Mouse (Mus musculus) cerebellum, adult 2 months (tissue): ENCODE results near the gene Rasl2-9. TPM values are rescaled to one million over a fixed set of nuclear protein-coding genes. Genes with fewer than 3 reads are reported as not detected.
"Not testable (repeated sequence)": the region's sequence is repeated elsewhere in the genome, so short reads cannot be mapped to it uniquely, and the experiment has no call there.

ENCODE experiments used
- DNase-seq, 2 experiments: peaks; one replicate each; pipeline ENCODE4 v3.0.0; 2021
- H3K27ac ChIP-seq: fragments of 200-500 bp; 2 replicates; pipeline ENCODE4 v1.5.1; 2012; ENCODE audit warnings: low read length, control low read depth, inconsistent platforms; ENCODE audit not compliant: insufficient read depth
- H3K27me3 ChIP-seq: fragments of 200-500 bp; 2 replicates; pipeline ENCODE4 v1.6.1; 2012; ENCODE audit warnings: inconsistent platforms, mild to moderate bottlenecking, low read length, moderate library complexity; ENCODE audit not compliant: control insufficient read depth, insufficient read depth
- H3K4me1 ChIP-seq: fragments of 200-500 bp; 2 replicates; pipeline ENCODE4 v1.6.1; 2011; ENCODE audit warnings: low read length; ENCODE audit not compliant: control insufficient read depth, insufficient read depth
- H3K4me3 ChIP-seq: fragments of 200-500 bp; replicated peaks from 2 replicates; pipeline ENCODE3; 2011; ENCODE audit warnings: mild to moderate bottlenecking, low read depth, low read length, control low read depth; ENCODE audit not compliant: insufficient read depth
- CTCF ChIP-seq: fragments of 200-500 bp; IDR thresholded peaks from 2 replicates; pipeline ENCODE4 v1.5.1; 2011; ENCODE audit warnings: low read depth, mild to moderate bottlenecking, control low read depth, low read length, moderate library complexity, borderline replicate concordance; ENCODE audit not compliant: insufficient read depth
- POLR2A ChIP-seq: fragments of 200-500 bp; IDR thresholded peaks from 2 replicates; pipeline ENCODE4 v1.6.1; 2011; ENCODE audit warnings: low read length, control low read depth, borderline replicate concordance; ENCODE audit not compliant: insufficient read depth
- WGBS: fragments of 180-500 bp; shearing (Covaris S2); methylation state at CpG from one replicate; pipeline ENCODE4 v1.1.7; 2018; 5-methylcytosine and 5-hydroxymethylcytosine counted together
- polyA plus RNA-seq: library from polyadenylated mRNA; depleted of rRNA; stranded (reverse); fragments of >200 nt; gene quantifications from 2 replicates; pipeline ENCODE4 v1.2.3, GENCODE M21; 2012

Rasl2-9 gene
- polyA plus RNA-seq, 1 experiment, result 0.34 TPM

- no peaks in the 10 kb centered on the region for H3K27me3 ChIP-seq
- peaks cover 13% of the 10 kb centered on the region for H3K4me1 ChIP-seq
- no peak overlapping the region for H3K27ac ChIP-seq
- no peak overlapping the region for H3K4me3 ChIP-seq
- no peak for TF ChIP-seq POLR2A
- no peak for TF ChIP-seq CTCF
- WGBS, result 53% methylated on average over 5 of the region's 5 CpGs
- peak in 1 of 2 experiments; percentile 9 for DNase-seq
Observed at GRCm38 (mm10) chr7:5086921-5087440, 38.8 kb downstream of the Rasl2-9 start.

GRCm38 (mm10) chr7:5085512-5085911 lies 40.2 kb downstream of the Rasl2-9 start:
- no peak overlapping the region for H3K27ac ChIP-seq
- peaks cover 13% of the 10 kb centered on the region for H3K4me1 ChIP-seq
- DNase-seq, result peak in 1 of 2 experiments; percentile 9
- TF ChIP-seq POLR2A (no peak), CTCF (no peak)
- 100% methylated on average over 1 of the region's 1 CpGs for WGBS
- H3K4me3 ChIP-seq, result no peak overlapping the region
- H3K27me3 ChIP-seq, result no peaks in the 10 kb centered on the region

GRCm38 (mm10) chr7:5083325-5084105 lies 42.2 kb downstream of the Rasl2-9 start:
- H3K4me3 ChIP-seq, result no peak overlapping the region
- peaks cover 11% of the 10 kb centered on the region for H3K4me1 ChIP-seq
- H3K27me3 ChIP-seq, result no peaks in the 10 kb centered on the region
- TF ChIP-seq CTCF, result no peak
- TF ChIP-seq POLR2A, result no peak
- peak in 1 of 2 experiments; percentile 8 for DNase-seq
- WGBS, result 90% methylated on average over 18 of the region's 18 CpGs
- H3K27ac ChIP-seq, result no peak overlapping the region

GRCm38 (mm10) chr7:5081939-5082338 lies 43.8 kb downstream of the Rasl2-9 start:
- no peaks in the 10 kb centered on the region for H3K27me3 ChIP-seq
- no peak for DNase-seq
- 88% methylated on average over 2 of the region's 2 CpGs for WGBS
- TF ChIP-seq POLR2A (no peak), CTCF (no peak)
- H3K27ac ChIP-seq, result no peak overlapping the region
- H3K4me1 ChIP-seq, result peaks cover 7% of the 10 kb centered on the region
- H3K4me3 ChIP-seq, result no peak overlapping the region

DNA sequence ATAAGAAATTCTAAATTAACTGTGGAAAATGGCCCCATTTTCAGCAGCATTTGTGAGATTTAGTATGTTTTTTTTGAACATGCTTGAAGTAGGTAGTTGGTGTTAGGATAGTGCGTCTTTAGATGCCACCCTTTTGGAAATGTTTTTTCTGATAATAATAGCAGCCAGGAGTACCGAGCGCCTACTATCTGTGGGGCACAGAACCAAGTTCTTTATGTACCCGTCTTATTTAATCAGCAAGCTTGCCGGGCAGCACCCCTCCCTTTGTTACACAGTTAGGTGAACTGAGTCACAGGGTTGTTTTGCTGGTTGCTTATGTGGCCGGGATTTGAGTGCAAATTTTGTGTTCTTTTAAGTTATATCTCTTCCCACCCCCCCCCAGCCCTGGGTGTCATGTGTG lies 44.5 kb downstream of the Rasl2-9 start:
- 49% methylated on average over 6 of the region's 6 CpGs for WGBS
- peak overlapping the region; percentile 24 for H3K4me3 ChIP-seq
- DNase-seq, result no peak
- H3K27me3 ChIP-seq, result no peaks in the 10 kb centered on the region
- TF ChIP-seq CTCF (no peak), POLR2A (no peak)
- peaks cover 6% of the 10 kb centered on the region for H3K4me1 ChIP-seq
- H3K27ac ChIP-seq, result no peak overlapping the region

- 8% methylated on average over 6 of the region's 6 CpGs for whole genome bisulfite sequencing
- TF ChIP-seq CTCF (no peak), POLR2A (no peak)
Observed at GRCm38 (mm10) chr7:5080815-5081214, 44.9 kb downstream of the Rasl2-9 start.

GRCm38 (mm10) chr7:5080010-5080751 lies 45.6 kb downstream of the Rasl2-9 start, which contains the start of gene Epn1:
TSS of gene Epn1 (plus strand) at chr7:5080235.
- peak; percentile 97 for DNase-seq
- peak; percentile 74 for TF ChIP-seq POLR2A
- TF ChIP-seq CTCF, result no peak
- no peaks in the 10 kb centered on the region; the same call in 1 of the 2 replicates for H3K4me1 ChIP-seq
- H3K27me3 ChIP-seq, result no peaks in the 10 kb centered on the region
- H3K27ac ChIP-seq, result peak within 1 kb of the TSS; percentile 77
- under 1% methylated on average over 81 of the region's 81 CpGs for WGBS
- peak within 1 kb of the TSS; percentile 82 for H3K4me3 ChIP-seq

More at GRCm38 (mm10) chr7:5080815-5081214, 44.9 kb downstream of the Rasl2-9 start:
- Histone ChIP-seq H3K4me1 (peaks cover 2% of the 10 kb centered on the region), H3K4me3 (peak overlapping the region; percentile 82), H3K27ac (peak overlapping the region; percentile 77; the same call in 1 of the 2 replicates), H3K27me3 (no peaks in the 10 kb centered on the region)
- DNase-seq, result no peak

DNA sequence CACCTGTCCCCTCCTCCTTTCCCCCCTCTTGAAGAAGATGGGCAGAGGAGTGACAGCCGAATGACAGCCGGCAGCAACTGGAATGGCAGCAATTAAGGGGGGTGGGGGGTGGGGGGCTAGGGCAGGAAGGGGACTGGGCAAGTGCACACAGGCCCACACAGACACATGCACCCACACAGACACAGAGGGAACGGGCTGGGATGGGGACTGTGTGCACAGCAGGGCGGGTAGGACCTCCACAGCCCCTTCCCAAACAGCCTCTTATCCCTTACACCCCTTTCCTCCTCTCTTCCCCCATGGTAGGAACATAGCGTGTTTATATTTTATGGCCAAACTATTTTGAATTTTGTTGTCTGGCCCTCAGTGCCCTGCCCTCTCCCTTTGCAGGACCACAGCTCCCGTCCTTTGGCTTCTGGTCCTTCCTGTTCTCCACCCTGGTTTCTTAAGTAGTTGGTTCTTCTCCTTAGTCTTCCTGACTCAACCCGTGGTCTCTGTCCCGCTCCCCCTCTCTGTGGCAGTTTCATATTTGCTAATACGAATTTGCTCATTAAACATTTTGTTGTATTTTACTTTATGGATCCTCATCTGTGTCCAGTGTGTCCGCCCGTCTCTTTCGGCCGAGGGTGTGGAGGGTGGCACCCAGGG lies 46.3 kb downstream of the Rasl2-9 start:
- not testable (repeated sequence) for DNase-seq, H3K4me1 ChIP-seq, H3K27me3 ChIP-seq
- Histone ChIP-seq H3K27ac (peak overlapping the region; percentile 36; the same call in 1 of the 2 replicates), H3K4me3 (peak overlapping the region; percentile 82)
- WGBS, result 39% methylated on average over 11 of the region's 13 CpGs
